Comparison of ENCODE assay signal across 8 mouse cellular contexts in genomic region chr14:40917632-40918031, GRCm38 (mm10). TPM values are rescaled to one million over a fixed set of nuclear protein-coding genes. Genes with fewer than 3 reads are reported as not detected.
DNase-seq lines count a peak whose midpoint lies in the region; ATAC-seq lines count a peak whose summit lies in the region.

No protein-coding gene starts in this region.

- H3K36me3 ChIP-seq in forebrain, embryonic 13.5 days (ENCODE audit: poor library complexity, severe bottlenecking): peaks cover 53% of the 10 kb centered on the region
- peaks cover 61% of the 10 kb centered on the region for H3K36me3 ChIP-seq in hindbrain, embryonic 10.5 days
- peaks cover 32% of the 10 kb centered on the region for H3K36me3 ChIP-seq in lung, embryonic 15.5 days

- H3K4me1 ChIP-seq in forebrain, embryonic 13.5 days: peaks cover 5% of the 10 kb centered on the region; the same call in 1 of the 2 replicates
- peaks cover 18% of the 10 kb centered on the region for H3K4me1 ChIP-seq in hindbrain, embryonic 10.5 days (replicated peaks)
- H3K4me1 ChIP-seq in lung, embryonic 15.5 days: 0 out of 2 replicates have a peak, but pooled peaks cover 6% of the 10 kb centered on the region

- no peak overlapping the region for H3K4me3 ChIP-seq in forebrain, embryonic 13.5 days
- no peak overlapping the region for H3K4me3 ChIP-seq in hindbrain, embryonic 10.5 days
- no peak overlapping the region for H3K4me3 ChIP-seq in lung, embryonic 15.5 days

- H3K27ac ChIP-seq in forebrain, embryonic 13.5 days: 0 out of 2 replicates have a peak overlapping the region, but pooled peaks have one; percentile 19
- H3K27ac ChIP-seq in hindbrain, embryonic 10.5 days: peak overlapping the region; percentile 53; the same call in 1 of the 2 replicates
- H3K27ac ChIP-seq in lung, embryonic 15.5 days: peak overlapping the region; percentile 15; the same call in 1 of the 2 replicates

- no peak overlapping the region for H3K9ac ChIP-seq in forebrain, embryonic 13.5 days
- H3K9ac ChIP-seq in lung, embryonic 15.5 days: no peak overlapping the region

- peak; percentile 84 for DNase-seq in ES-CJ7 (ENCODE audit: low read depth, low spot score)
- peak; percentile 85 for DNase-seq in c-Kit-positive CD71-positive TER-119-positive erythroid progenitor cells, embryonic 14.5 days (ENCODE audit: low spot score)
- peak; percentile 90 for DNase-seq in hindbrain, embryonic 10.5 days (ENCODE audit: low spot score)
- DNase-seq in layer of hippocampus, adult 8-10 months (ENCODE audit: low spot score in 2 of 2): peak; percentile 81 to 95
- peak; percentile 72 for DNase-seq in ovary, adult 18-20 months (ENCODE audit: low spot score)
- DNase-seq in thymus, postnatal 10 days (ENCODE audit: low spot score in 2 of 2): peak; percentile 77 to 93

- no peaks in the 10 kb centered on the region for H3K9me3 ChIP-seq in forebrain, embryonic 13.5 days (replicated peaks)
- no peaks in the 10 kb centered on the region for H3K9me3 ChIP-seq in hindbrain, embryonic 10.5 days
- H3K9me3 ChIP-seq in lung, embryonic 15.5 days: no peaks in the 10 kb centered on the region

- peak; percentile 64 for ATAC-seq in forebrain, embryonic 13.5 days
- peak; percentile 14; the same call in 1 of the 2 replicates for ATAC-seq in lung, embryonic 15.5 days (ENCODE audit: borderline replicate concordance, extremely low read depth, low FRiP score, low TSS enrichment)

- no peak overlapping the region for H3K4me2 ChIP-seq in forebrain, embryonic 13.5 days
- H3K4me2 ChIP-seq in lung, embryonic 15.5 days: no peak overlapping the region

- 5% methylated on average over 1 of the region's 1 CpGs for WGBS in forebrain, embryonic 13.5 days
- WGBS in hindbrain, embryonic 10.5 days: 0% methylated on average over 1 of the region's 1 CpGs
- 0% methylated on average over 1 of the region's 1 CpGs for WGBS in lung, embryonic 15.5 days

- H3K27me3 ChIP-seq in forebrain, embryonic 13.5 days: no peaks in the 10 kb centered on the region
- no peaks in the 10 kb centered on the region for H3K27me3 ChIP-seq in hindbrain, embryonic 10.5 days (ENCODE audit: insufficient read depth, poor library complexity, severe bottlenecking)
- no peaks in the 10 kb centered on the region for H3K27me3 ChIP-seq in lung, embryonic 15.5 days

RNA-seq across cellular contexts. Expression of gene Sh2d4b, which starts 24.6 kb away (rescaled TPM):
- 2.3 and 2.4 TPM in 2 replicates for polyA plus RNA-seq in forebrain, embryonic 13.5 days (2015; fragmentation: Nextera tagmentation; extraction: Ambion mirVana)
- polyA plus RNA-seq in hindbrain, embryonic 10.5 days (2016; fragmentation: Nextera tagmentation; extraction: Ambion mirVana): 0.41 and 0.64 TPM in 2 replicates
- total RNA-seq in layer of hippocampus, adult 8-10 months (2022): 1 to 10 TPM; 1.7 to 2.6 (median 2.4) TPM
- polyA plus RNA-seq in lung, embryonic 15.5 days (2015; fragmentation: Nextera tagmentation; extraction: Ambion mirVana): 0.74 and 1.9 TPM in 2 replicates

RNA-seq across cellular contexts. Expression of gene Tspan14, which starts 49.0 kb away (rescaled TPM):
- polyA plus RNA-seq in forebrain, embryonic 13.5 days (2015; fragmentation: Nextera tagmentation; extraction: Ambion mirVana): 84.1 and 88.2 TPM in 2 replicates
- polyA plus RNA-seq in hindbrain, embryonic 10.5 days (2016; fragmentation: Nextera tagmentation; extraction: Ambion mirVana): 95.5 and 95.7 TPM in 2 replicates
- total RNA-seq in layer of hippocampus, adult 8-10 months (2022): 10 to 100 TPM; 33.0 to 45.1 (median 38.3) TPM
- 99.0 and 101 TPM in 2 replicates for polyA plus RNA-seq in lung, embryonic 15.5 days (2015; fragmentation: Nextera tagmentation; extraction: Ambion mirVana)
